Mouse (Mus musculus) ES-E14 (cell line): ENCODE measurements around the gene 1700019A02Rik. TPM values are rescaled to one million over a fixed set of nuclear protein-coding genes. Genes with fewer than 3 reads are reported as not detected.

Experiments
- DNase-seq: peaks from one replicate; pipeline ENCODE4 v3.0.0-alpha.2; 2013; ENCODE audit warnings: low read depth, low spot score
- H3K27ac ChIP-seq: 2 replicates; pipeline ENCODE4 v1.5.1; 2012; ENCODE audit warnings: low read depth, mild to moderate bottlenecking, low read length, moderate library complexity, mixed read lengths; ENCODE audit not compliant: poor library complexity, insufficient read depth, severe bottlenecking
- H3K36me3 ChIP-seq: 2 replicates; pipeline ENCODE4 v1.6.1; 2012; ENCODE audit warnings: mild to moderate bottlenecking, low read length, moderate library complexity, mixed read lengths; ENCODE audit not compliant: control insufficient read depth, poor library complexity, insufficient read depth, severe bottlenecking
- H3K4me1 ChIP-seq, 2 experiments: fragments of 150-350 bp in 1 of 2; sonication (generic) in 1 of 2; 2 replicates each; pipeline ENCODE4 v1.6.1; 2012; ENCODE audit warnings: low read length in 2 of 2, mild to moderate bottlenecking in 1 of 2, mixed read lengths in 1 of 2; ENCODE audit not compliant: control insufficient read depth in 2 of 2, insufficient read depth in 2 of 2, poor library complexity in 1 of 2
- H3K4me3 ChIP-seq, 2 experiments: fragments of 150-350 bp in 1 of 2; sonication (generic) in 1 of 2; 2 replicates each; pipeline ENCODE4 v1.5.1; 2012; ENCODE audit warnings: low read length in 2 of 2, low read depth in 1 of 2, mild to moderate bottlenecking in 1 of 2, mixed read lengths in 1 of 2; ENCODE audit not compliant: insufficient read depth in 1 of 2, poor library complexity in 1 of 2, severe bottlenecking in 1 of 2
- H3K9ac ChIP-seq: 2 replicates; pipeline ENCODE4 v1.6.1; 2012; ENCODE audit warnings: low read depth, mild to moderate bottlenecking, low read length, mixed read lengths; ENCODE audit not compliant: poor library complexity, insufficient read depth, severe bottlenecking
- H3K9me3 ChIP-seq: fragments of 150-350 bp; sonication (generic); 2 replicates; pipeline ENCODE4 v1.6.1; 2012; ENCODE audit warnings: low read depth, mild to moderate bottlenecking, low read length; ENCODE audit not compliant: control insufficient read depth, insufficient read depth
- CHD2 ChIP-seq: IDR thresholded peaks from 2 replicates; pipeline ENCODE4 v1.6.1; 2014; ENCODE audit warnings: mild to moderate bottlenecking, low read depth, low read length, inconsistent platforms
- HCFC1 ChIP-seq: IDR thresholded peaks from 2 replicates; pipeline ENCODE4 v1.6.1; 2012; ENCODE audit warnings: low read length, inconsistent platforms, borderline replicate concordance; ENCODE audit not compliant: insufficient read depth
- MAFK ChIP-seq: IDR thresholded peaks from 2 replicates; pipeline ENCODE4 v1.6.1; 2014; ENCODE audit warnings: mild to moderate bottlenecking, low read depth, low read length, inconsistent platforms; ENCODE audit not compliant: insufficient read depth
- ZC3H11A ChIP-seq: IDR thresholded peaks from 2 replicates; pipeline ENCODE4 v1.6.1; 2012; ENCODE audit warnings: low read depth, mild to moderate bottlenecking, inconsistent platforms, low read length, borderline replicate concordance
- ZNF384 ChIP-seq: IDR thresholded peaks from 2 replicates; pipeline ENCODE4 v1.6.1; 2012; ENCODE audit warnings: low read depth, low read length, inconsistent platforms
- in situ Hi-C, 2 experiments: fragments of 600-800 bp; cut with MboI; formaldehyde crosslinking; loops; one replicate each; pipeline ENCODE4 v1.15.1; 2025; ENCODE audit warnings: low sequenced_read_pairs in 2 of 2, inconsistent platforms in 1 of 2; ENCODE audit not compliant: unreplicated experiment in 2 of 2
- total RNA-seq: library from RNA; depleted of rRNA; stranded (reverse); fragments of 300-350 nt; gene quantifications from 2 replicates; pipeline ENCODE4 v1.2.3, GENCODE M21; 2012

1700019A02Rik gene
- total RNA-seq, 1 experiment = 2.3 TPM

- H3K9me3 ChIP-seq = no peaks in the 10 kb centered on the region
- DNase-seq = no peak
- no peak overlapping the region for H3K27ac ChIP-seq
- H3K9ac ChIP-seq = no peak overlapping the region
- TF ChIP-seq ZNF384 (no peak), MAFK (no peak), ZC3H11A (no peak), HCFC1 (no peak), CHD2 (no peak)
- no peaks in the 10 kb centered on the region; the same call in 1 of the 2 replicates for H3K36me3 ChIP-seq
- H3K4me3 ChIP-seq = no peak overlapping the region
- no peaks in the 10 kb centered on the region for H3K4me1 ChIP-seq
- in situ Hi-C loops = no loop called here
Measured at GRCm38 (mm10) chr1:53203902-53204301, 16.5 kb upstream of the 1700019A02Rik start.

- TF ChIP-seq HCFC1 = no peak
- TF ChIP-seq ZC3H11A = no peak
- H3K4me3 ChIP-seq = no peak overlapping the region
- no peak for DNase-seq
- no peak overlapping the region for H3K27ac ChIP-seq
- H3K36me3 ChIP-seq = no peaks in the 10 kb centered on the region; the same call in 1 of the 2 replicates
- in situ Hi-C loops = no loop called here
- H3K9me3 ChIP-seq = no peaks in the 10 kb centered on the region
- no peak overlapping the region for H3K9ac ChIP-seq
- H3K4me1 ChIP-seq = no peaks in the 10 kb centered on the region
Measured at GRCm38 (mm10) chr1:53201630-53202199, 14.3 kb upstream of the 1700019A02Rik start.

DNA sequence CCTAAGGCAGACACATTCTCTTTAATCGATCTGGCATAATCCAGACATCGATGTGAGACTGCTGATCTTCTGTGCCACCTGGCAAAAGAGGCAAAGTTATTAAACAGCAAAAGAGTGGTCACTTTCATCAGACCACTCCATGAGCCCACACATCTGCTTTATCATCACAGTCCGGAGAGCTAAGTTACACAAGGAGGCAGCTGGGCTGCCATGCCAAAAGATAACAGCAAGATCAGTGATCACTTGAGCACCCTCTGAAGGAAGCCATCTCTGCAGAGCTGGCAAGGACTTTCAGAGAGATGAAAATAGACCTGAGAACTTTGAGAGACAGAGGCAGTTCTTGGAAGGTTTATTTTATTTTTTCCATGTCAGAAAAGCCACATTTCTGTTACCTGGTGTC, 7.1 kb upstream of the 1700019A02Rik start:
- in situ Hi-C loops = no loop called here
- no peaks in the 10 kb centered on the region; the same call in 1 of the 2 replicates for H3K36me3 ChIP-seq
- TF ChIP-seq MAFK (no peak), ZNF384 (no peak), ZC3H11A (no peak), CHD2 (no peak), HCFC1 (no peak)
- no peaks in the 10 kb centered on the region for H3K4me1 ChIP-seq
- DNase-seq = no peak
- no peak overlapping the region for H3K9ac ChIP-seq
- H3K9me3 ChIP-seq = no peaks in the 10 kb centered on the region
- H3K4me3 ChIP-seq = no peak overlapping the region
- H3K27ac ChIP-seq = no peak overlapping the region

- Histone ChIP-seq H3K27ac (no peak overlapping the region), H3K4me3 (no peak overlapping the region), H3K36me3 (no peaks in the 10 kb centered on the region; the same call in 1 of the 2 replicates), H3K9ac (no peak overlapping the region), H3K4me1 (0 out of 4 replicates have a peak, but pooled peaks cover 0 to 2% of the 10 kb centered on the region in 2 experiments), H3K9me3 (no peaks in the 10 kb centered on the region)
- TF ChIP-seq HCFC1 (no peak), CHD2 (no peak), ZNF384 (no peak), ZC3H11A (no peak), MAFK (no peak)
- no peak for DNase-seq
- in situ Hi-C loops = no loop called here
Measured at GRCm38 (mm10) chr1:53191234-53191633, 3.8 kb upstream of the 1700019A02Rik start.
